Mouse (Mus musculus): ENCODE data around the gene Hs6st3. TPM values are rescaled to one million over a fixed set of nuclear protein-coding genes. Genes with fewer than 3 reads are reported as not detected.

Hs6st3 gene
- total and polyA plus RNA-seq, 2 experiments from 2014 or later: not detected

DNA sequence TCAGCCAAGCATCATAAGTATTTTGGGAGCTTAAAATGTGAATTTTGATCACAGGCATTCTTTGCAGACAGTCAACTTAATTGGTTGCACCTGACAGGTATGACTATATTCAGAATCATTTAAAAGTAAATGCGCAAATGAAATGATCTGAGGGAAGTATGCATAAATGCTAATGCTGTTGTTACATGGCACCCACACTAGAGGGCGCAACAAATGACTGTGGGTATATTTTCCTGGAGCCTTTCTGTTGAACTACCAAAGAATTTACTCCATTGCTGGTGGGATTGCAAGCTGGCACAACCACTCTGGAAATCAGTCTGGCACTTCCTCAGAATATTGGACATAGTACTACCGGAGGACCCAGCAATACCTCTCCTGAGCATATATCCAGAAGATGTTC lies 145.8 kb downstream of the Hs6st3 start:
- no peak overlapping the region for H3K9ac ChIP-seq (replicated peaks; ENCODE audit: low read depth, low read length)
- H3K4me3 ChIP-seq (ENCODE audit: low read depth, low read length): no peak overlapping the region
- H3K27ac ChIP-seq (ENCODE audit: low read depth): no peak overlapping the region
- H3K36me3 ChIP-seq (replicated peaks; ENCODE audit: control insufficient read depth, insufficient read depth, low read length): no peaks in the 10 kb centered on the region
- WGBS: 74% methylated on average over 3 of the region's 3 CpGs
- DNase-seq (ENCODE audit: low spot score) (no peak), ATAC-seq (ENCODE audit: insufficient read depth, low read depth) (no peak)
- no peaks in the 10 kb centered on the region for H3K4me1 ChIP-seq (ENCODE audit: control insufficient read depth, insufficient read depth)
- TF ChIP-seq EP300 (IDR thresholded peaks at IDR 0.05; ENCODE audit: low read depth) (no peak), CTCF (IDR thresholded peaks at IDR 0.05; ENCODE audit: low read depth) (no peak)
- H3K9me3 ChIP-seq (replicated peaks; ENCODE audit: control insufficient read depth, low read length): no peaks in the 10 kb centered on the region
- no peak overlapping the region for H3K4me2 ChIP-seq (ENCODE audit: low read depth, low read length)
- no peaks in the 10 kb centered on the region for H3K27me3 ChIP-seq (ENCODE audit: control insufficient read depth, insufficient read depth, low read length)

GRCm38 (mm10) chr14:119289668-119290067 lies 151.5 kb downstream of the Hs6st3 start:
- no peak for ATAC-seq (ENCODE audit: insufficient read depth, low read depth)
- no peak overlapping the region for H3K4me3 ChIP-seq (ENCODE audit: low read depth, low read length)
- no peak overlapping the region for H3K4me2 ChIP-seq (ENCODE audit: low read depth, low read length)
- no peaks in the 10 kb centered on the region for H3K9me3 ChIP-seq (replicated peaks; ENCODE audit: control insufficient read depth, low read length)
- TF ChIP-seq EP300 (IDR thresholded peaks at IDR 0.05; ENCODE audit: low read depth) (no peak), CTCF (IDR thresholded peaks at IDR 0.05; ENCODE audit: low read depth) (no peak)
- no peak overlapping the region for H3K9ac ChIP-seq (replicated peaks; ENCODE audit: low read depth, low read length)
- no peak for DNase-seq (ENCODE audit: low spot score)
- H3K4me1 ChIP-seq (ENCODE audit: control insufficient read depth, insufficient read depth): no peaks in the 10 kb centered on the region
- no peaks in the 10 kb centered on the region for H3K27me3 ChIP-seq (ENCODE audit: control insufficient read depth, insufficient read depth, low read length)
- H3K27ac ChIP-seq (ENCODE audit: low read depth): no peak overlapping the region
- 25% methylated on average over 1 of the region's 1 CpGs for WGBS
- H3K36me3 ChIP-seq (replicated peaks; ENCODE audit: control insufficient read depth, insufficient read depth, low read length): no peaks in the 10 kb centered on the region

- no peaks in the 10 kb centered on the region for H3K27me3 ChIP-seq (ENCODE audit: control insufficient read depth, insufficient read depth, low read length)
- ATAC-seq (ENCODE audit: insufficient read depth, low read depth) (no peak), DNase-seq (ENCODE audit: low spot score) (no peak)
- no peak overlapping the region for H3K27ac ChIP-seq (ENCODE audit: low read depth)
- H3K36me3 ChIP-seq (replicated peaks; ENCODE audit: control insufficient read depth, insufficient read depth, low read length): no peaks in the 10 kb centered on the region
- TF ChIP-seq CTCF (IDR thresholded peaks at IDR 0.05; ENCODE audit: low read depth): no peak
- TF ChIP-seq EP300 (IDR thresholded peaks at IDR 0.05; ENCODE audit: low read depth): no peak
- no peaks in the 10 kb centered on the region for H3K4me1 ChIP-seq (ENCODE audit: control insufficient read depth, insufficient read depth)
- no peak overlapping the region for H3K4me2 ChIP-seq (ENCODE audit: low read depth, low read length)
- H3K9ac ChIP-seq (replicated peaks; ENCODE audit: low read depth, low read length): no peak overlapping the region
- H3K9me3 ChIP-seq (replicated peaks; ENCODE audit: control insufficient read depth, low read length): no peaks in the 10 kb centered on the region
- no peak overlapping the region for H3K4me3 ChIP-seq (ENCODE audit: low read depth, low read length)
- WGBS: 72% methylated on average over 6 of the region's 6 CpGs
Observed at GRCm38 (mm10) chr14:119294071-119294470, 155.9 kb downstream of the Hs6st3 start.

DNA sequence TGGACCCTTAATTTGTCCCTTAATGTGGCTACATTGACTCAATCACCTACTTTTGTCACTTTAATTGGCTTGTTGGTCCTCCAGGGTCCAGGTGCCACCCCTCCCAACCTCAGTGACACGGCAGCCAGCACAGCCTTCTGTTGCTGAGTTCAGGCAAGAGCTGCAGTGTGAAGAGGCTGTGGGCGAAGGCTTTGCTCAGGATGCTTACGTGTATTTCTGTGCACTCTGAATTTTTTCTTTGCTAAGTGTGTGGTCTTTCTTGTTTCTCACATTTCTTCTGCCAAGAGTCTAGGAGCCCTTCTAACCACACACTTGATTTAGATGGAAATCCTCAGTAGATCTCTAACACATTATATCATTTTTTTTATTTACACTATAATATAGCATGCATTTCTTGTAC lies 168.3 kb downstream of the Hs6st3 start:
- 63% methylated on average over 3 of the region's 3 CpGs for WGBS

GRCm38 (mm10) chr14:119318379-119318778 lies 180.2 kb downstream of the Hs6st3 start:
- no peaks in the 10 kb centered on the region for H3K36me3 ChIP-seq (replicated peaks; ENCODE audit: control insufficient read depth, insufficient read depth, low read length)
- H3K4me2 ChIP-seq (ENCODE audit: low read depth, low read length): no peak overlapping the region
- H3K4me3 ChIP-seq (ENCODE audit: low read depth, low read length): no peak overlapping the region
- TF ChIP-seq CTCF (IDR thresholded peaks at IDR 0.05; ENCODE audit: low read depth) (no peak), EP300 (IDR thresholded peaks at IDR 0.05; ENCODE audit: low read depth) (no peak)
- no peaks in the 10 kb centered on the region for H3K27me3 ChIP-seq (ENCODE audit: control insufficient read depth, insufficient read depth, low read length)
- H3K9ac ChIP-seq (replicated peaks; ENCODE audit: low read depth, low read length): no peak overlapping the region
- H3K4me1 ChIP-seq (ENCODE audit: control insufficient read depth, insufficient read depth): no peaks in the 10 kb centered on the region
- ATAC-seq (ENCODE audit: insufficient read depth, low read depth) (no peak), DNase-seq (ENCODE audit: low spot score) (no peak)
- no peaks in the 10 kb centered on the region for H3K9me3 ChIP-seq (replicated peaks; ENCODE audit: control insufficient read depth, low read length)
- WGBS: 77% methylated on average over 2 of the region's 2 CpGs
- H3K27ac ChIP-seq (ENCODE audit: low read depth): no peak overlapping the region

More for the DNA sequence above, 168.3 kb downstream of the Hs6st3 start:
- Histone ChIP-seq H3K4me3 (ENCODE audit: low read depth, low read length) (no peak overlapping the region), H3K9me3 (replicated peaks; ENCODE audit: control insufficient read depth, low read length) (no peaks in the 10 kb centered on the region), H3K27ac (ENCODE audit: low read depth) (no peak overlapping the region), H3K9ac (replicated peaks; ENCODE audit: low read depth, low read length) (no peak overlapping the region), H3K4me2 (ENCODE audit: low read depth, low read length) (no peak overlapping the region), H3K4me1 (ENCODE audit: control insufficient read depth, insufficient read depth) (no peaks in the 10 kb centered on the region), H3K36me3 (replicated peaks; ENCODE audit: control insufficient read depth, insufficient read depth, low read length) (no peaks in the 10 kb centered on the region), H3K27me3 (ENCODE audit: control insufficient read depth, insufficient read depth, low read length) (no peaks in the 10 kb centered on the region)
- DNase-seq (ENCODE audit: low spot score) (no peak), ATAC-seq (ENCODE audit: insufficient read depth, low read depth) (no peak)
- no peak for TF ChIP-seq CTCF (IDR thresholded peaks at IDR 0.05; ENCODE audit: low read depth)
- TF ChIP-seq EP300 (IDR thresholded peaks at IDR 0.05; ENCODE audit: low read depth): no peak

DNA sequence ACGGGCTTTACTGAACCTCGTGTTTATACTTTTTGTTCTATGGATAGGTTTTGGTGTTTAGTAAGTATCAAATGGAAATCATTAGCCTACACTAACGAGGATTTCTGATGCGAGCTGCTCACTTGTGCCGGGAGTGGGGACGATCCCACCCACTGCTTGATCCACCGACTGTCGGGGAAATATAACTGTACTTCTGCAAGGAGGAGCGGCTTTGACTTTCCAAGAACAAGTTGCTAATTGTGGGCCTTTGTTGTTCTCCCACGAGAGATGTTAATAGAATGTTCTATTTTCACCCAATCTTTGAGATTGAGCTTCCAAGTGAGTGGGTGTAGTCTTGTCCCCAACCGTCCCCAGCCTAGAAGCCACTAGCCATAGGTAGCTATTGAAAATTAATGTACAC lies 209.1 kb downstream of the Hs6st3 start:
- no peaks in the 10 kb centered on the region for H3K9me3 ChIP-seq (replicated peaks; ENCODE audit: control insufficient read depth, low read length)
- H3K27ac ChIP-seq (ENCODE audit: low read depth): no peak overlapping the region
- H3K4me3 ChIP-seq (ENCODE audit: low read depth, low read length): no peak overlapping the region
- TF ChIP-seq CTCF (IDR thresholded peaks at IDR 0.05; ENCODE audit: low read depth): no peak
- no peak for TF ChIP-seq EP300 (IDR thresholded peaks at IDR 0.05; ENCODE audit: low read depth)
- H3K27me3 ChIP-seq (ENCODE audit: control insufficient read depth, insufficient read depth, low read length): no peaks in the 10 kb centered on the region
- no peak for ATAC-seq (ENCODE audit: insufficient read depth, low read depth)
- no peak overlapping the region for H3K4me2 ChIP-seq (ENCODE audit: low read depth, low read length)
- WGBS: 86% methylated on average over 11 of the region's 11 CpGs
- H3K9ac ChIP-seq (replicated peaks; ENCODE audit: low read depth, low read length): no peak overlapping the region
- H3K4me1 ChIP-seq (ENCODE audit: control insufficient read depth, insufficient read depth): no peaks in the 10 kb centered on the region
- DNase-seq (ENCODE audit: low spot score): no peak
- H3K36me3 ChIP-seq (replicated peaks; ENCODE audit: control insufficient read depth, insufficient read depth, low read length): no peaks in the 10 kb centered on the region
